In the genomic region with DNA sequence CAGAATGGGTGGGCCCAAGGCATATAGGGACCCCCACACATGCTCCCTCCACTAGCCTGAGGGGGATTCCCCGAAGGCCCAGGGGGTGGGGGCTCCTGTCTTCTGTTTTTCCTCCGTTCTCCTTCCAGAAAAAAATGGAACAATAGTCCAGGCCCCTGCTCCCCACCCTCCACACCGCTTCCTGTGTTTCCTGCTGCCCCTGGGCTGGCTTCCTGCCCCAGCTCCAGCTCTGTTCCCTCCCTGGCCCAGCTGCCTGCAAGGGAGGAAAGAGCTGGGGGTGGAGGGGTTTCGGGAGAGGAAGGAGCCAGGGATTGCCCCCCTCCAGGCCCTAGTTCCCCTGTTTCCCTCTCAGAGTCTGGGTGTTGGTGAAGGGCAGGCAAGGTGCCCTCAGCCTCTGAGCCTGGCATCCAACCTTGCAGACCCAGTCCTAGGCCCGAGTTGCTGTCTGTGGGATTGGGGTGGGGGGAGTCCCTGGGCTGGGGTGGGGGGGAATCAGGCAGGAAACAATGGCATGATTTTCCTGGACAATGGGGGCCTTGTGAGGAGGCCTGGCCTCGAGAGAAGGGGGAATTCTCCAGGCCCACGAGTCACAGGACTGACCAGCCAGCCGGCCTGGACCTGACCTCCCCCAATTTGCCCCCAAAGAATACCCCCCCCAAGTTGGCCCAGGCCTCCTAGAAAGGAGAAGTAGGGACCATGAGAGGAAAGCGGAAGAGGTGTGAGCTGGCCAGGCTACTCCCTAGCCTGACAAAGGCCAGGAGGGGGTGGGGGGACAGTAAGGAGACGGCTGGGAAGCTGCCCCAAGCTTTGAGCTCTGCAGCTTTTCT, we compare ENCODE assay signal across 9 mouse cellular contexts. TPM values are rescaled to one million over a fixed set of nuclear protein-coding genes. Genes with fewer than 3 reads are reported as not detected.
DNase-seq lines count a peak whose midpoint lies in the region; ATAC-seq and TF ChIP-seq lines count a peak whose summit lies in the region.
"Had no signal": no experiment of that assay in that cellular context is flagged by ENCODE, and none has a peak within 500 bp of the region (broad histone marks: within the 10 kb centered on the region; RNA-seq: fewer than 3 reads in every experiment).

No protein-coding gene starts in this region.

- WGBS in heart, adult 2 months = 19% methylated on average over 10 of the region's 10 CpGs
- WGBS in lung, adult 2 months = 32% methylated on average over 10 of the region's 10 CpGs
- 61% methylated on average over 10 of the region's 10 CpGs for WGBS in small intestine, adult 2 months

- peak overlapping the region; percentile 97 for H3K27ac ChIP-seq in heart, adult 2 months
- H3K27ac ChIP-seq in small intestine, adult 2 months (ENCODE audit: insufficient read depth, low read depth, low read length) = peak overlapping the region; percentile 39

- intact Hi-C loops in heart, adult 2 months (cut with DNase I) = loop anchor here (1.0 to 2.0 kb wide), 2 partner anchors 21 to 35 kb away; no protein-coding TSS in a partner anchor

- no peak for TF ChIP-seq CTCF in heart, adult 2 months (IDR thresholded peaks at IDR 0.05)
- no peak for TF ChIP-seq CTCF in lung, adult 2 months (IDR thresholded peaks at IDR 0.05; ENCODE audit: insufficient read depth, low read length)
- no peak for TF ChIP-seq CTCF in small intestine, adult 2 months (IDR thresholded peaks at IDR 0.05; ENCODE audit: extremely low read depth, insufficient read length, insufficient replicate concordance, low read depth, low read length)

- peaks cover 11% of the 10 kb centered on the region for H3K79me2 ChIP-seq in heart, adult 2 months (replicated peaks; ENCODE audit: control insufficient read depth, insufficient read depth, low read length)

- no peak for ATAC-seq in activated CD4-positive, CD25-positive, alpha-beta regulatory T cell, adult 4 months

- peak; percentile 62 for DNase-seq in layer of hippocampus, adult 9-11 months
- DNase-seq in layer of hippocampus, adult 8-10 months (ENCODE audit: low spot score in 2 of 2) = no peak
- DNase-seq in heart, adult 2 months = peak; percentile 79 to 88
- peak; percentile 62 for DNase-seq in kidney, adult 18-20 months
- peak; percentile 50 for DNase-seq in lung, adult 2 months
- DNase-seq in layer of hippocampus, adult 18-20 months (ENCODE audit: low spot score in 2 of 2) = no peak

- no peaks in the 10 kb centered on the region for H3K27me3 ChIP-seq in heart, adult 2 months (ENCODE audit: control insufficient read depth, insufficient read depth, low read length)
- no peaks in the 10 kb centered on the region for H3K27me3 ChIP-seq in small intestine, adult 2 months (ENCODE audit: control insufficient read depth, insufficient read depth, low read length)

- TF ChIP-seq POLR2A in heart, adult 2 months (IDR thresholded peaks at IDR 0.05; ENCODE audit: insufficient read depth, low read depth, low read length) = 0 out of 2 replicates have a peak, but pooled peaks have one; percentile 33
- no peak for TF ChIP-seq POLR2A in lung, adult 2 months (IDR thresholded peaks at IDR 0.05; ENCODE audit: borderline replicate concordance, extremely low read depth, low read depth, low read length)
- no peak for TF ChIP-seq POLR2A in small intestine, adult 2 months (IDR thresholded peaks at IDR 0.05; ENCODE audit: low read depth, low read length)

- peak overlapping the region; percentile 78 for H3K9ac ChIP-seq in heart, adult 2 months (ENCODE audit: low read depth, low read length)

- peak; percentile 60; the same call in 1 of the 2 replicates for TF ChIP-seq EP300 in heart, adult 2 months (IDR thresholded peaks at IDR 0.05; ENCODE audit: insufficient read depth, low read depth, low read length)

- peaks cover 17% of the 10 kb centered on the region for H3K4me1 ChIP-seq in heart, adult 2 months (ENCODE audit: control insufficient read depth, insufficient read depth, low read length)
- peaks cover 19% of the 10 kb centered on the region for H3K4me1 ChIP-seq in lung, adult 2 months (ENCODE audit: control insufficient read depth, insufficient read depth, low read length)
- peaks cover 25% of the 10 kb centered on the region for H3K4me1 ChIP-seq in small intestine, adult 2 months (ENCODE audit: control insufficient read depth, insufficient read depth, insufficient read length, low read length)

- H3K4me3 ChIP-seq in heart, adult 2 months = peak overlapping the region; percentile 94
- peak overlapping the region; percentile 97 for H3K4me3 ChIP-seq in lung, adult 2 months (replicated peaks; ENCODE audit: extremely low read depth, low read depth, low read length)
- peak overlapping the region; percentile 97 for H3K4me3 ChIP-seq in small intestine, adult 2 months (ENCODE audit: low read depth, low read length)

- H3K36me3 ChIP-seq in heart, adult 2 months (ENCODE audit: control insufficient read depth, insufficient read depth, low read length) = no peaks in the 10 kb centered on the region; the same call in 1 of the 2 replicates
- peaks cover 44% of the 10 kb centered on the region for H3K36me3 ChIP-seq in small intestine, adult 2 months (ENCODE audit: control insufficient read depth, insufficient read depth, low read length)

RNA-seq across cellular contexts. Expression of a gene that starts 3.6 kb away (rescaled TPM):
- 10 to 100 TPM; 74.5 to 80.9 (median 77.0) TPM for total RNA-seq in layer of hippocampus, adult 8-10 months (2022)
- 10 to 100 TPM; 17.5 to 18.6 TPM for total RNA-seq in heart, adult 2 months (2021)
- 33.6 and 40.1 TPM in 2 replicates for polyA plus RNA-seq in heart, adult 2 months (2012; rRNA removed)
- polyA plus RNA-seq in lung, adult 2 months (2012; rRNA removed) = 156 and 166 TPM in 2 replicates
- 85.4 and 150 TPM in 2 replicates for polyA plus RNA-seq in small intestine, adult 2 months (2012; rRNA removed)
- polyA plus RNA-seq in activated CD4-positive, CD25-positive, alpha-beta regulatory T cell, adult 4 months (2017; shearing (Covaris generic)) = 10 to 100 TPM; 20.6 to 21.7 TPM
- total RNA-seq in layer of hippocampus, adult 18-20 months (2021) = 10 to 100 TPM; 58.3 to 68.6 TPM

RNA-seq across cellular contexts. Expression of a gene that starts 3.8 kb away (rescaled TPM):
- 10 to 100 TPM; 16.9 to 21.3 (median 18.7) TPM for total RNA-seq in layer of hippocampus, adult 8-10 months (2022)
- 10 to 100 TPM; 20.8 to 23.2 TPM for total RNA-seq in heart, adult 2 months (2021)
- 31.5 and 31.9 TPM in 2 replicates for polyA plus RNA-seq in heart, adult 2 months (2012; rRNA removed)
- 141 and 162 TPM in 2 replicates for polyA plus RNA-seq in lung, adult 2 months (2012; rRNA removed)
- polyA plus RNA-seq in small intestine, adult 2 months (2012; rRNA removed) = 65.8 and 169 TPM in 2 replicates
- polyA plus RNA-seq in activated CD4-positive, CD25-positive, alpha-beta regulatory T cell, adult 4 months (2017; shearing (Covaris generic)) = 1 to 10 TPM; 7.8 to 9.2 TPM
- total RNA-seq in layer of hippocampus, adult 18-20 months (2021) = 10 to 100 TPM; 17.6 to 18.1 TPM

RNA-seq across cellular contexts. Expression of a gene that starts 11.9 kb away (rescaled TPM):
- total RNA-seq in layer of hippocampus, adult 8-10 months (2022) = under 1 TPM in 1 of 4 experiments, not detected in 3; 0.43 TPM
- not detected for total RNA-seq in heart, adult 2 months (2021)
- not detected in 2 replicates for polyA plus RNA-seq in heart, adult 2 months (2012; rRNA removed)
- polyA plus RNA-seq in lung, adult 2 months (2012; rRNA removed) = 2.0 and 4.6 TPM in 2 replicates
- 0.57 TPM in 1 of 2 replicates, not detected in the other for polyA plus RNA-seq in small intestine, adult 2 months (2012; rRNA removed)
- 1 to 10 TPM; 1.5 to 2.8 TPM for polyA plus RNA-seq in activated CD4-positive, CD25-positive, alpha-beta regulatory T cell, adult 4 months (2017; shearing (Covaris generic))
- not detected for total RNA-seq in layer of hippocampus, adult 18-20 months (2021)
- total RNA-seq: layer of hippocampus, postnatal 10 days had no signal

RNA-seq across cellular contexts. Expression of a gene that starts 28.8 kb away (rescaled TPM):
- total RNA-seq in layer of hippocampus, adult 8-10 months (2022) = 10 to 100 TPM; 16.2 to 20.4 (median 19.4) TPM
- total RNA-seq in heart, adult 2 months (2021) = 10 to 100 TPM; 19.9 to 23.5 TPM
- 37.7 and 39.9 TPM in 2 replicates for polyA plus RNA-seq in heart, adult 2 months (2012; rRNA removed)
- 163 and 214 TPM in 2 replicates for polyA plus RNA-seq in lung, adult 2 months (2012; rRNA removed)
- polyA plus RNA-seq in small intestine, adult 2 months (2012; rRNA removed) = 35.1 and 54.0 TPM in 2 replicates
- 10 to 100 TPM; 22.3 to 22.4 TPM for polyA plus RNA-seq in activated CD4-positive, CD25-positive, alpha-beta regulatory T cell, adult 4 months (2017; shearing (Covaris generic))
- total RNA-seq in layer of hippocampus, adult 18-20 months (2021) = 10 to 100 TPM; 16.5 to 17.3 TPM

RNA-seq across cellular contexts. Expression of a gene that starts 33.8 kb away (rescaled TPM):
- total RNA-seq in layer of hippocampus, adult 8-10 months (2022) = 10 to 100 TPM; 12.4 to 17.8 (median 16.4) TPM
- 100 to 1,000 TPM; 128 to 137 TPM for total RNA-seq in heart, adult 2 months (2021)
- polyA plus RNA-seq in heart, adult 2 months (2012; rRNA removed) = 100 and 121 TPM in 2 replicates
- polyA plus RNA-seq in lung, adult 2 months (2012; rRNA removed) = 64.4 and 73.8 TPM in 2 replicates
- 62.1 and 100 TPM in 2 replicates for polyA plus RNA-seq in small intestine, adult 2 months (2012; rRNA removed)
- 10 to 100 TPM; 16.5 to 26.4 TPM for polyA plus RNA-seq in activated CD4-positive, CD25-positive, alpha-beta regulatory T cell, adult 4 months (2017; shearing (Covaris generic))
- 10 to 100 TPM; 13.9 to 17.2 TPM for total RNA-seq in layer of hippocampus, adult 18-20 months (2021)

Comparison
In these comparisons a context has a peak if more than half of its experiments do, and no peak if none do; other contexts are left out.
1. DNase-seq: peak in layer of hippocampus, adult 9-11 months (single experiment), heart, adult 2 months (2 of 2), kidney, adult 18-20 months (single experiment) and lung, adult 2 months (single experiment); none in layer of hippocampus, adult 8-10 months (0 of 2) and layer of hippocampus, adult 18-20 months (0 of 2).
2. Peak in every context shown above with its lines, with median percentiles within 50 percentile points of each other: H3K4me3 ChIP-seq.